Mouse (Mus musculus): ENCODE results near the gene Defa2.
"Not testable (repeated sequence)": the region's sequence is repeated elsewhere in the genome, so short reads cannot be mapped to it uniquely, and the experiment has no call there.

The Defa2 gene

DNA sequence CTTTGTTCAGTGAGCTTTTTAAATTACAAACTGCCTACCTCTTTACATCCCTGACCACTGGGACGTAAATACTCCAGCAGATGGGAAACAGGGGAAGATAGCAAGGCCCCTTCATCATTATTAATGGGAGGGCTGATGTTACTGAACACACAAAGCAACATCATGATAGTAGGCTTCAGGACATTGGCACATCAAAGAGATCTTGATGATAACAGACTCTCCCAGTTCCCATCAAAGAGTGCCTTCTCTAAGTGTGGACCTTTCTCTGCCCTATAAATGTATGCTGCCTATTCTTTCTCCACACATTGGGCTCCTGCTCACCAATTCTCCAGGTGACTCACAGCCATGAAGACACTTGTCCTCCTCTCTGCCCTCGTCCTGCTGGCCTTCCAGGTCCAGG, at the start of gene Defa2:
Defa2 (plus strand) TSS at position 301 of the 400 bp plus-strand sequence.
- DNase-seq (ENCODE audit: low spot score) = not testable (repeated sequence)

- DNase-seq (ENCODE audit: low spot score) = not testable (repeated sequence)
Observed at GRCm38 (mm10) chr8:21391511-21391910, 13.2 kb downstream of the Defa2 start, which contains the start of gene Defa33. Gene Defa33 (plus strand): TSS chr8:21391811.

- DNase-seq (ENCODE audit: low spot score) = not testable (repeated sequence)
Observed at GRCm38 (mm10) chr8:21427111-21427510, 48.8 kb downstream of the Defa2 start, which contains the start of gene Defa36. Gene Defa36 (plus strand): TSS chr8:21427411.

Measured in T-cell, adult 2 months (primary cell).